Mouse (Mus musculus): ENCODE measurements around the gene Dtymk.

Dtymk gene

DNA sequence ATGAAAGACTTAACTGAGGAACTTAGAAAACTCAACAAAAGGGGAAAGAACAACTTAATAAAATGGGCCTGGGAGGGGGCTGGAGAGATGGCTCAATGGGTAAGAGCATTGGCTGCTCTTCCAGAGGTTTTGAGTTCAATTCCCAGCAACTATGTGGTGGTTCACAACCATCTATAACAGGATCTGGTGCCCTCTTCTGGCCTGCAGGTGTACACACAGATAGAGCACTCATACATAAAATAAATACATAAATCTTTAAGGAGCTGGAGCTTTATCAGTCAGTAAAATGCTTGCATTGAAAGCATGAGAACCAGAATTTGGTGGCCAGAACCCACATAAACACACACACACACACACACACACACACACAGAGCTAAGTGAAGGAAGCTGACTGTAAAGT, 58.8 kb downstream of the Dtymk start:
- DNase-seq (ENCODE audit: low spot score), result no peak
